Mouse (Mus musculus): Measurements from ENCODE around the gene Tma7.

GRCm38 (mm10) chr9:109068095-109068735 is 14.2 kb downstream of the Tma7 start:
- no peak for TF ChIP-seq POLR2A (IDR thresholded peaks at IDR 0.05; ENCODE audit: insufficient read depth, low read depth, low read length)
- TF ChIP-seq CTCF (IDR thresholded peaks at IDR 0.05; ENCODE audit: insufficient read depth, low read depth, low read length) = no peak
